Mouse (Mus musculus): ENCODE results near the gene Tgm2.

GRCm38 (mm10) chr2:158181932-158182331 lies 35.7 kb upstream of the Tgm2 start:
- no peak for TF ChIP-seq CTCF (IDR thresholded peaks at IDR 0.05; ENCODE audit: control insufficient read depth, insufficient read depth, insufficient replicate concordance, low read depth, low read length)
- no peak for TF ChIP-seq POLR2A (IDR thresholded peaks at IDR 0.05; ENCODE audit: control insufficient read depth, low read depth, low read length)

Measured in testis, adult 2 months (tissue).